Mouse (Mus musculus) heart, embryonic 12.5 days (tissue): ENCODE measurements around the gene L3mbtl4. TPM values are rescaled to one million over a fixed set of nuclear protein-coding genes. Genes with fewer than 3 reads are reported as not detected.
"Not testable (repeated sequence)": the region's sequence is repeated elsewhere in the genome, so short reads cannot be mapped to it uniquely, and the experiment has no call there.

ENCODE experiments used
- ATAC-seq: fragments of 200-750 bp; cut with Nextera tagmentation; 2 replicates; pipeline ENCODE4 v1.8.0; 2017; ENCODE audit warnings: moderate TSS enrichment, moderate library complexity; ENCODE audit not compliant: insufficient number of reproducible peaks, low FRiP score
- H3K27ac ChIP-seq: fragments of 300-500 bp; sonication (generic); 2 replicates; pipeline ENCODE4 v1.5.1; 2016; ENCODE audit warnings: mild to moderate bottlenecking, moderate library complexity; ENCODE audit not compliant: poor library complexity, severe bottlenecking
- H3K27me3 ChIP-seq: fragments of 300-500 bp; sonication (generic); replicated peaks from 2 replicates; pipeline ENCODE4 v1.6.1; 2016; ENCODE audit warnings: mild to moderate bottlenecking, moderate library complexity
- H3K36me3 ChIP-seq: fragments of 300-500 bp; sonication (generic); 2 replicates; pipeline ENCODE4 v1.6.1; 2016; ENCODE audit warnings: mild to moderate bottlenecking, moderate library complexity
- H3K4me1 ChIP-seq: fragments of 300-500 bp; sonication (generic); replicated peaks from 2 replicates; pipeline ENCODE4 v1.6.1; 2016; ENCODE audit warnings: mild to moderate bottlenecking
- H3K4me2 ChIP-seq: fragments of 300-500 bp; sonication (generic); 2 replicates; pipeline ENCODE4 v1.6.1; 2016; ENCODE audit warnings: mild to moderate bottlenecking, moderate library complexity
- H3K4me3 ChIP-seq: fragments of 300-500 bp; sonication (generic); 2 replicates; pipeline ENCODE4 v1.5.1; 2016; ENCODE audit warnings: mild to moderate bottlenecking
- H3K9ac ChIP-seq: fragments of 300-500 bp; sonication (generic); 2 replicates; pipeline ENCODE4 v1.6.1; 2016; ENCODE audit warnings: mild to moderate bottlenecking, moderate library complexity
- H3K9me3 ChIP-seq: fragments of 300-500 bp; sonication (generic); replicated peaks from 2 replicates; pipeline ENCODE4 v1.6.1; 2016; ENCODE audit warnings: mild to moderate bottlenecking, moderate library complexity
- WGBS: fragments of 180-500 bp; shearing (Covaris S2); methylation state at CpG from one replicate; pipeline ENCODE4 v1.1.7; 2016; 5-methylcytosine and 5-hydroxymethylcytosine counted together
- polyA plus RNA-seq: library from polyadenylated mRNA; unstranded; fragments of >200 nt; fragmentation: Nextera tagmentation; extraction: Ambion mirVana; gene quantifications from 2 replicates; pipeline ENCODE4 v1.2.1, GENCODE M21; 2016

L3mbtl4 gene
- polyA plus RNA-seq, 1 experiment from 2014 or later: 0.08 TPM

GRCm38 (mm10) chr17:68388481-68388880, 114.9 kb downstream of the L3mbtl4 start:
- Histone ChIP-seq H3K9me3 (no peaks in the 10 kb centered on the region), H3K27ac (no peak overlapping the region), H3K9ac (no peak overlapping the region), H3K4me1 (no peaks in the 10 kb centered on the region), H3K36me3 (no peaks in the 10 kb centered on the region), H3K4me3 (no peak overlapping the region), H3K27me3 (no peaks in the 10 kb centered on the region), H3K4me2 (no peak overlapping the region)
- WGBS: 66% methylated on average over 5 of the region's 5 CpGs
- no peak for ATAC-seq

- WGBS: 77% methylated on average over 1 of the region's 1 CpGs
- Histone ChIP-seq H3K9ac (no peak overlapping the region), H3K27me3 (no peaks in the 10 kb centered on the region), H3K9me3 (no peaks in the 10 kb centered on the region), H3K36me3 (no peaks in the 10 kb centered on the region), H3K27ac (no peak overlapping the region), H3K4me1 (no peaks in the 10 kb centered on the region), H3K4me3 (no peak overlapping the region), H3K4me2 (no peak overlapping the region)
- ATAC-seq: no peak
These were observed 132.4 kb downstream of the L3mbtl4 start for GRCm38 (mm10) chr17:68405993-68406392.

GRCm38 (mm10) chr17:68407121-68407520, 133.5 kb downstream of the L3mbtl4 start:
- H3K9me3 ChIP-seq, H3K4me1 ChIP-seq, H3K27me3 ChIP-seq, H3K36me3 ChIP-seq, H3K27ac ChIP-seq, H3K4me2 ChIP-seq, H3K9ac ChIP-seq, H3K4me3 ChIP-seq, ATAC-seq: not testable (repeated sequence)
- 54% methylated on average over 1 of the region's 1 CpGs for WGBS

- Histone ChIP-seq H3K9ac (no peak overlapping the region), H3K4me2 (no peak overlapping the region), H3K4me3 (no peak overlapping the region), H3K4me1 (no peaks in the 10 kb centered on the region), H3K27me3 (no peaks in the 10 kb centered on the region), H3K36me3 (no peaks in the 10 kb centered on the region), H3K9me3 (no peaks in the 10 kb centered on the region), H3K27ac (no peak overlapping the region)
- 54% methylated on average over 12 of the region's 12 CpGs for WGBS
- ATAC-seq: no peak
These were observed 149.3 kb downstream of the L3mbtl4 start for GRCm38 (mm10) chr17:68422663-68423498.

GRCm38 (mm10) chr17:68433576-68433975, 160.0 kb downstream of the L3mbtl4 start:
- no peak overlapping the region for H3K4me3 ChIP-seq
- H3K27me3 ChIP-seq: no peaks in the 10 kb centered on the region
- H3K4me2 ChIP-seq: no peak overlapping the region
- WGBS: 66% methylated on average over 5 of the region's 5 CpGs
- no peak overlapping the region for H3K9ac ChIP-seq
- no peaks in the 10 kb centered on the region for H3K36me3 ChIP-seq
- no peaks in the 10 kb centered on the region for H3K4me1 ChIP-seq
- H3K9me3 ChIP-seq: no peaks in the 10 kb centered on the region
- no peak for ATAC-seq
- H3K27ac ChIP-seq: no peak overlapping the region

GRCm38 (mm10) chr17:68450921-68451320, 177.3 kb downstream of the L3mbtl4 start:
- H3K9me3 ChIP-seq: no peaks in the 10 kb centered on the region
- ATAC-seq: no peak
- no peak overlapping the region for H3K4me2 ChIP-seq
- H3K9ac ChIP-seq: no peak overlapping the region
- no peaks in the 10 kb centered on the region for H3K27me3 ChIP-seq
- WGBS: 74% methylated on average over 1 of the region's 1 CpGs
- no peak overlapping the region for H3K27ac ChIP-seq
- H3K4me1 ChIP-seq: no peaks in the 10 kb centered on the region
- H3K4me3 ChIP-seq: no peak overlapping the region
- H3K36me3 ChIP-seq: no peaks in the 10 kb centered on the region

- Histone ChIP-seq H3K27me3 (no peaks in the 10 kb centered on the region), H3K27ac (no peak overlapping the region), H3K4me1 (no peaks in the 10 kb centered on the region), H3K9me3 (no peaks in the 10 kb centered on the region), H3K36me3 (no peaks in the 10 kb centered on the region), H3K4me2 (no peak overlapping the region), H3K4me3 (no peak overlapping the region), H3K9ac (no peak overlapping the region)
- no peak for ATAC-seq
- WGBS: 81% methylated on average over 5 of the region's 5 CpGs
These were observed 187.9 kb downstream of the L3mbtl4 start for GRCm38 (mm10) chr17:68461471-68461870.

GRCm38 (mm10) chr17:68467311-68467710, 193.7 kb downstream of the L3mbtl4 start:
- ATAC-seq: no peak

GRCm38 (mm10) chr17:68490065-68490691, 216.6 kb downstream of the L3mbtl4 start:
- Histone ChIP-seq H3K27ac (no peak overlapping the region), H3K9me3 (no peaks in the 10 kb centered on the region), H3K27me3 (no peaks in the 10 kb centered on the region), H3K4me3 (no peak overlapping the region), H3K36me3 (no peaks in the 10 kb centered on the region), H3K9ac (no peak overlapping the region), H3K4me1 (no peaks in the 10 kb centered on the region; the same call in 1 of the 2 replicates), H3K4me2 (no peak overlapping the region)
- ATAC-seq: no peak
- 63% methylated on average over 4 of the region's 4 CpGs for WGBS

More at GRCm38 (mm10) chr17:68467311-68467710, 193.7 kb downstream of the L3mbtl4 start:
- H3K27ac ChIP-seq: no peak overlapping the region
- no peaks in the 10 kb centered on the region for H3K27me3 ChIP-seq
- no peak overlapping the region for H3K9ac ChIP-seq
- H3K4me3 ChIP-seq: no peak overlapping the region
- no peaks in the 10 kb centered on the region for H3K36me3 ChIP-seq
- no peak overlapping the region for H3K4me2 ChIP-seq
- 42% methylated on average over 1 of the region's 1 CpGs for WGBS
- H3K9me3 ChIP-seq: no peaks in the 10 kb centered on the region
- no peaks in the 10 kb centered on the region for H3K4me1 ChIP-seq

- Histone ChIP-seq H3K4me1 (no peaks in the 10 kb centered on the region; the same call in 1 of the 2 replicates), H3K4me3 (no peak overlapping the region), H3K36me3 (no peaks in the 10 kb centered on the region), H3K27me3 (no peaks in the 10 kb centered on the region), H3K4me2 (no peak overlapping the region), H3K9me3 (no peaks in the 10 kb centered on the region), H3K9ac (no peak overlapping the region), H3K27ac (no peak overlapping the region)
- WGBS: 67% methylated on average over 3 of the region's 3 CpGs
- no peak for ATAC-seq
These were observed 218.6 kb downstream of the L3mbtl4 start for GRCm38 (mm10) chr17:68492231-68492630.

- not testable (repeated sequence) for H3K4me3 ChIP-seq, H3K9me3 ChIP-seq, H3K27ac ChIP-seq, H3K27me3 ChIP-seq, H3K4me2 ChIP-seq, H3K4me1 ChIP-seq, ATAC-seq, H3K9ac ChIP-seq, H3K36me3 ChIP-seq
- WGBS: 62% methylated on average over 3 of the region's 4 CpGs
These were observed 229.4 kb downstream of the L3mbtl4 start for GRCm38 (mm10) chr17:68502998-68503397.
